Mouse (Mus musculus): Measurements from ENCODE around the gene Ptges. TPM values are rescaled to one million over a fixed set of nuclear protein-coding genes. Genes with fewer than 3 reads are reported as not detected.
"Not testable (repeated sequence)": the region's sequence is repeated elsewhere in the genome, so short reads cannot be mapped to it uniquely, and the experiment has no call there.

Gene Ptges
- polyA plus RNA-seq, 2 experiments, result 0.10 to 0.19 TPM

DNA sequence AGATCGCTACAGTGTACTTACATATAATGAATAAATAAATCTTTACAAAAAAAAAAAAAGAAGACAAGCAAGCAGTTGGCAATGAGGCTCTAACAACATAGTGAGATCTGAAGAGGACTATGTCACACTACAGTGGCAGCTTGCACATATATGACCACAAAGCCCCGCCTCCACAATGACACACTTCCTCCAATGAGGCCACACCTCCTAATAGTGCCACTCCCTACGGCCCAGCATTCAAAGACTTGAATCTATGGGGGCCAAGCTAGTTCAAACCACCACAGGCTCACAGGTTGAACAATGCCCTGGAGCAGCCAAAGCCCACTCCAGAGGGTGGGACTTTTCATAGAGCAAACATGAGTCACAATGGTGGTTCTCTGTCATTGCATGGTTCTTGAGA lies 2.3 kb upstream of the Ptges start:
- no peak for ATAC-seq (ENCODE audit: insufficient read depth)
- H3K9ac ChIP-seq (replicated peaks), result no peak overlapping the region
- no peaks in the 10 kb centered on the region for H3K9me3 ChIP-seq (ENCODE audit: control insufficient read depth, low read length)
- H3K4me1 ChIP-seq (replicated peaks; ENCODE audit: control insufficient read depth in 2 of 2, insufficient read depth in 2 of 2, low read length in 1 of 2), result peaks cover 15 to 16% of the 10 kb centered on the region in 2 experiments
- H3K27ac ChIP-seq, result no peak overlapping the region
- no peak overlapping the region for H3K4me3 ChIP-seq (ENCODE audit: insufficient read depth in 1 of 2, low read depth in 2 of 2, low read length in 2 of 2)
- DNase-seq (ENCODE audit: low read depth in 3 of 3, low spot score in 3 of 3), result no peak
- no peak overlapping the region for H3K4me2 ChIP-seq (ENCODE audit: low read depth)
- H3K27me3 ChIP-seq (ENCODE audit: control insufficient read depth, insufficient read depth, low read length), result no peaks in the 10 kb centered on the region
- 60% methylated on average over 3 of the region's 3 CpGs for WGBS (ENCODE audit: insufficient replicate concordance)
- no peak for TF ChIP-seq CTCF (IDR thresholded peaks at IDR 0.05; ENCODE audit: low read depth)
- no peak for TF ChIP-seq EP300 (IDR thresholded peaks at IDR 0.05; ENCODE audit: low read depth)
- H3K36me3 ChIP-seq (replicated peaks; ENCODE audit: control insufficient read depth, insufficient read depth, low read depth), result no peaks in the 10 kb centered on the region

DNA sequence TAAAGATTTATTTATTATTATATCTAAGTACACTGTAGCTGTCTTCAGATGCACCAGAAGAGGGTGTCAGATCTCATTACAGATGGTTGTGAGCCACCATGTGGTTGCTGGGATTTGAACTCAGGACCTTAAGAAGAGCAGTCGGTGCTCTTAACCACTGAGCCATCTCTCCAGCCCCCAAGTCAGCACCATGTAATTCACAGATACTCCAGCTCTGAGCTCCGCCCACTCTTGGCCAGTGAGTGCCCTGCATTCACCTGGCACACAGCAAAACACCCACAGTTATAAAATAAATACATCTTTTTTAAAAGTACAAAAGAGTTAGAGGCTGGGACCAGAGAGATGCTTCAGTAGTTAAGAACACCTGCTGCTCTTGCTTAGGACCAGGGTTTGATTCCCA lies 1.2 kb upstream of the Ptges start:
- not testable (repeated sequence) for ATAC-seq (ENCODE audit: insufficient read depth); DNase-seq (ENCODE audit: low read depth in 3 of 3, low spot score in 3 of 3); H3K9me3 ChIP-seq (ENCODE audit: control insufficient read depth, low read length); H3K4me2 ChIP-seq (ENCODE audit: low read depth); H3K36me3 ChIP-seq (replicated peaks; ENCODE audit: control insufficient read depth, insufficient read depth, low read depth); H3K4me3 ChIP-seq (ENCODE audit: insufficient read depth in 1 of 2, low read depth in 2 of 2, low read length in 2 of 2); H3K27me3 ChIP-seq (ENCODE audit: control insufficient read depth, insufficient read depth, low read length); H3K27ac ChIP-seq; H3K9ac ChIP-seq (replicated peaks)
- H3K4me1 ChIP-seq (replicated peaks; ENCODE audit: control insufficient read depth in 2 of 2, insufficient read depth in 2 of 2, low read length in 1 of 2), result peaks cover 15 to 16% of the 10 kb centered on the region in 2 experiments
- WGBS (ENCODE audit: insufficient replicate concordance), result 74% methylated on average over 2 of the region's 2 CpGs

DNA sequence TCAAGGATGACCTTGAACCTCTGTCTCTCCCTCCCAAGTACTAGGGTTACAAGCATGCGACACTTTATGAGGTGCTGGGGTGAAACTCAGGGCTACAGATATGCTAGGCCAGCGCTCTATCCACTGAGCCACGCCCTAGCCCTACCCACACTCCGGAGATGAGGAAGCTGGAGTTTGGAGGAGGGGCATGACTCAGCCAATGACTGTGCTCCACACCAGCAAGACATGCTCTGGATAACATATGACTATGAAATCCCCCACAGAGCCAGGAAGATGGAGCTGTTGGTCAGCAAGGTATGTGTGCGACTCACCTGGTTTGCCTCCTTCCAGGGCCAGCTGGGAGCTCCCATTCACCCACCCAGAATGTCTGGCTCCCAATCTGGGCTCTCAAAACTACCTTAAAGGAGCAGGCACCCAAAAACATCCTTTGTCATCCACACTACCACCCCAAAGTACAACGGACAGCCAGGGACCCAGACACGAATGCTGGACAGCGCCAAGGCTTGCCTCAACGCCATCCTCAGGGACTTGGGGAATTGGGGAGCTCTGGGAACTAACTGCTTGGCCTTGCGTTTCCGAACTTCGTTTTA lies 675 bp downstream of the Ptges start:
- Histone ChIP-seq H3K27me3 (ENCODE audit: control insufficient read depth, insufficient read depth, low read length) (no peaks in the 10 kb centered on the region), H3K4me2 (ENCODE audit: low read depth) (peak overlapping the region; percentile 74), H3K27ac (peak overlapping the region; percentile 53), H3K4me3 (ENCODE audit: insufficient read depth in 1 of 2, low read depth in 2 of 2, low read length in 2 of 2) (peak overlapping the region; percentile 31 to 43), H3K4me1 (replicated peaks; ENCODE audit: control insufficient read depth in 2 of 2, insufficient read depth in 2 of 2, low read length in 1 of 2) (peaks cover 15 to 16% of the 10 kb centered on the region in 2 experiments), H3K36me3 (replicated peaks; ENCODE audit: control insufficient read depth, insufficient read depth, low read depth) (no peaks in the 10 kb centered on the region), H3K9ac (replicated peaks) (peak overlapping the region; percentile 45), H3K9me3 (ENCODE audit: control insufficient read depth, low read length) (no peaks in the 10 kb centered on the region)
- TF ChIP-seq CTCF (IDR thresholded peaks at IDR 0.05; ENCODE audit: low read depth) (no peak), EP300 (IDR thresholded peaks at IDR 0.05; ENCODE audit: low read depth) (no peak)
- WGBS (ENCODE audit: insufficient replicate concordance), result 14% methylated on average over 12 of the region's 12 CpGs
- DNase-seq (ENCODE audit: low read depth in 3 of 3, low spot score in 3 of 3) (peak; percentile 75 to 80 (median 77)), ATAC-seq (ENCODE audit: insufficient read depth) (peak; percentile 91)

DNA sequence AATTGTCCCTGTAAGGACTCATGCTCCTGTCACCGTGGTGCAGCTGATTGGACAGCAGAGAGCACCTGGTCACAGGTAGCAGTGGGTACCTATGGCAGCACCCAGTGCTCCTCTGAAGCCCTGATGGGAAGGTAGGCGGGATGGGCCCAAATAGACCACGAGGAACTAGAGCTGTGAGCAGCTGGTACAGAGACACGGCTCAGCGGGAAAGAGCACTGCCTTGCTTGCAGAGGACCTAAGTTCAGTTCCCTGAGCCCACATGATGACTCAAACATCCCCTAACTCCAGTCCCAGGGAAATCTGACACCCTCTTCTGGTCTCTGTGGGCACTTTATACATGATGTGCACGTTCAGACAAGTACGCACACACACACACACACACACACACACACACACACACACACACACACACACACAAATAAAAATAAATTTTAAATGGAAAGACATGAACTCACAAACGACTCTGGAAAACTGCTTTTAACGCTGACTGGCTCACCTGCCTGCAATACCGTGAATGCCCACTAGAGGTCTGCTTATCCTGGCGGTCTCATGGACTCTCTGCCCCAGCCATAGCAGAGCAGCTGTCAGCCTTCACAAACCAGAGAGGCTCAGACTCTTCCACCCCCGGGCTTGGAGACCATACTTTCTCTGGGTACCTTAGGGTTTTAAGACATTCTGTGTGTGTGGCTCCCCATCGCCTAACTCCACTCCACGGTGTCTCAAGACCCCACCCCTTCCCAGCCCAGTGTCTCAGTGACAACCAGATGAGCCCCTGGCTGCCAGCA lies 1.6 kb downstream of the Ptges start:
- DNase-seq (ENCODE audit: low read depth in 3 of 3, low spot score in 3 of 3), result peak; percentile 64 to 67 (median 66)
- Histone ChIP-seq H3K9ac (replicated peaks) (no peak overlapping the region), H3K27ac (peak overlapping the region; percentile 53), H3K27me3 (ENCODE audit: control insufficient read depth, insufficient read depth, low read length) (no peaks in the 10 kb centered on the region), H3K4me1 (replicated peaks; ENCODE audit: control insufficient read depth in 2 of 2, insufficient read depth in 2 of 2, low read length in 1 of 2) (peaks cover 15 to 16% of the 10 kb centered on the region in 2 experiments), H3K36me3 (replicated peaks; ENCODE audit: control insufficient read depth, insufficient read depth, low read depth) (no peaks in the 10 kb centered on the region), H3K4me2 (ENCODE audit: low read depth) (peak overlapping the region; percentile 74), H3K9me3 (ENCODE audit: control insufficient read depth, low read length) (no peaks in the 10 kb centered on the region), H3K4me3 (ENCODE audit: insufficient read depth in 1 of 2, low read depth in 2 of 2, low read length in 2 of 2) (no peak overlapping the region)
- 20% methylated on average over 14 of the region's 14 CpGs for WGBS (ENCODE audit: insufficient replicate concordance)
- peak; percentile 57; the same call in 1 of the 2 replicates for ATAC-seq (ENCODE audit: insufficient read depth)
- TF ChIP-seq CTCF (IDR thresholded peaks at IDR 0.05; ENCODE audit: low read depth) (peak; percentile 96), EP300 (IDR thresholded peaks at IDR 0.05; ENCODE audit: low read depth) (no peak)

DNA sequence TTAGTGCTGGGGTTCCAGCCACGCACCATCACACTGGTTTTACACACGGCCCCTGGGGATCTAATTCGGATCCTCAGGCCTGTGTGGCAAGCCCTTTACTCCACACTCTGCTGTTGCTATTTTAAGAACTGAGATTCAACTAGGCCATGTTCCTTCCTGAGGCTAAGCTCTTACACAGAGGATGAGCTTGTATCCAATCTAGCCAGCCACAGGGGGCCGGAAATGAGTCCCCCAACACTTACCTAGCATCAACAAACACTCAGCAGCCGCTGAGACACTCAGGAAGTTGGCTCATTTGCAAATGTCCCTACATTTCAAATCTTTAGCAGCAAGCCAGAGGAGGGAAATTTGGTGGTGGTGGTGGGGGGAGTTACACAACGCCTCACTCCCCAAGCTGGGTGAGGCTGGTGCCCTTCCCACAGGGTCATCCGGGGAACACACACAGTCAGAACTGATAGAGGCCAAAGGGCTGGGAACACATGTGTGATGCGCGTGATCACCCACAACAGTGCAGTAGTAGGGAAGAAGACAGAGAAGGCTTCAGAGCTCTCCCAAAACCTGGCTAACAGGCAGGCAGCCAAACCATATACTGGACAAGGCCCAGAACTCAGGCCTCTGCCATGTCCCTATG lies 2.4 kb downstream of the Ptges start:
- TF ChIP-seq EP300 (IDR thresholded peaks at IDR 0.05; ENCODE audit: low read depth), result no peak
- TF ChIP-seq CTCF (IDR thresholded peaks at IDR 0.05; ENCODE audit: low read depth), result no peak
- Histone ChIP-seq H3K9me3 (ENCODE audit: control insufficient read depth, low read length) (no peaks in the 10 kb centered on the region), H3K27me3 (ENCODE audit: control insufficient read depth, insufficient read depth, low read length) (no peaks in the 10 kb centered on the region), H3K27ac (no peak overlapping the region), H3K4me1 (replicated peaks; ENCODE audit: control insufficient read depth in 2 of 2, insufficient read depth in 2 of 2, low read length in 1 of 2) (peaks cover 15 to 16% of the 10 kb centered on the region in 2 experiments), H3K9ac (replicated peaks) (no peak overlapping the region), H3K4me3 (ENCODE audit: insufficient read depth in 1 of 2, low read depth in 2 of 2, low read length in 2 of 2) (no peak overlapping the region), H3K36me3 (replicated peaks; ENCODE audit: control insufficient read depth, insufficient read depth, low read depth) (no peaks in the 10 kb centered on the region), H3K4me2 (ENCODE audit: low read depth) (no peak overlapping the region)
- ATAC-seq (ENCODE audit: insufficient read depth) (no peak), DNase-seq (ENCODE audit: low read depth in 3 of 3, low spot score in 3 of 3) (no peak)
- 56% methylated on average over 9 of the region's 9 CpGs for WGBS (ENCODE audit: insufficient replicate concordance)
